Mouse (Mus musculus) spleen, adult 18-20 months (tissue): ENCODE measurements around the gene H2-T23.
"Not testable (repeated sequence)": the region's sequence is repeated elsewhere in the genome, so short reads cannot be mapped to it uniquely, and the experiment has no call there.

Experiments
- DNase-seq, 2 experiments: peaks; one replicate each; pipeline ENCODE4 v3.0.0; 2022; ENCODE audit warnings: mixed read lengths in 2 of 2

Gene H2-T23

GRCm38 (mm10) chr17:36032351-36032875 is at the start of gene H2-T23:
TSS of gene H2-T23 (minus strand) at chr17:36032855.
- peak; percentile 63 to 67 for DNase-seq

- not testable (repeated sequence) for DNase-seq
These were observed 49.2 kb upstream of the H2-T23 start for GRCm38 (mm10) chr17:36081901-36082300.

GRCm38 (mm10) chr17:36060829-36061228 is 28.2 kb upstream of the H2-T23 start:
- peak; percentile 66 to 90 for DNase-seq

GRCm38 (mm10) chr17:36058362-36058761 is 25.7 kb upstream of the H2-T23 start, which contains the start of gene Gm11127:
TSS of gene Gm11127 (minus strand) at chr17:36058371.
- DNase-seq, result not testable (repeated sequence)

GRCm38 (mm10) chr17:36057927-36058326 is 25.3 kb upstream of the H2-T23 start:
- not testable (repeated sequence) for DNase-seq

GRCm38 (mm10) chr17:36043286-36043685 is 10.6 kb upstream of the H2-T23 start:
- DNase-seq, result no peak

GRCm38 (mm10) chr17:36042610-36043169 is 10.0 kb upstream of the H2-T23 start, which contains the start of the genes H2-T22 and Gm6034:
TSS of gene H2-T22 (minus strand) at chr17:36042747.
TSS of gene Gm6034 (plus strand) at chr17:36042961.
- DNase-seq, result peak; percentile 63 to 69

- DNase-seq, result not testable (repeated sequence)
These were observed 9.4 kb upstream of the H2-T23 start for GRCm38 (mm10) chr17:36042055-36042454.

GRCm38 (mm10) chr17:36040604-36041003 is 7.9 kb upstream of the H2-T23 start:
- DNase-seq, result not testable (repeated sequence)

- DNase-seq, result not testable (repeated sequence)
These were observed 3.5 kb upstream of the H2-T23 start for GRCm38 (mm10) chr17:36036126-36036525.

GRCm38 (mm10) chr17:36035010-36035638 is 2.5 kb upstream of the H2-T23 start:
- DNase-seq, result peak; percentile 49 to 63

- not testable (repeated sequence) for DNase-seq
These were observed 1.9 kb upstream of the H2-T23 start for GRCm38 (mm10) chr17:36034524-36034923.

GRCm38 (mm10) chr17:36031583-36032331 is 898 bp downstream of the H2-T23 start:
- DNase-seq, result peak; percentile 59 to 66

GRCm38 (mm10) chr17:36030703-36031582 is 1.7 kb downstream of the H2-T23 start:
- not testable (repeated sequence) for DNase-seq

- DNase-seq, result not testable (repeated sequence)
These were observed 2.5 kb downstream of the H2-T23 start for GRCm38 (mm10) chr17:36030046-36030702.

GRCm38 (mm10) chr17:36028879-36029619 is 3.6 kb downstream of the H2-T23 start:
- no peak for DNase-seq

GRCm38 (mm10) chr17:36027663-36028062 is 5.0 kb downstream of the H2-T23 start:
- no peak for DNase-seq

- DNase-seq, result no peak
These were observed 6.8 kb downstream of the H2-T23 start for GRCm38 (mm10) chr17:36025901-36026300.

GRCm38 (mm10) chr17:36025197-36025596 is 7.5 kb downstream of the H2-T23 start:
- DNase-seq, result no peak

- no peak for DNase-seq
These were observed 8.7 kb downstream of the H2-T23 start for GRCm38 (mm10) chr17:36023710-36024654.
